In genomic region chr19:8838041-8838730, GRCm38 (mm10) we compare ENCODE assay signal across 2 mouse cellular contexts.
TF ChIP-seq lines count a peak whose summit lies in the region.

No protein-coding gene starts in this region.

TF ChIP-seq in CH12.LX, 34 proteins besides CTCF, POLR2A, EP300 and RAD21:
- no peak for TF ChIP-seq NELFE (IDR thresholded peaks at IDR 0.05; ENCODE audit: low read depth, low read length)
- TF ChIP-seq SIN3A (IDR thresholded peaks at IDR 0.05; ENCODE audit: low read length) = no peak
- no peak for TF ChIP-seq GABPA (IDR thresholded peaks at IDR 0.05; ENCODE audit: insufficient replicate concordance, low read depth, low read length)
- no peak for TF ChIP-seq CHD1 (IDR thresholded peaks at IDR 0.05; ENCODE audit: low read depth, low read length)
- no peak for TF ChIP-seq SMC3 (IDR thresholded peaks at IDR 0.05; ENCODE audit: low read depth, low read length)
- no peak for TF ChIP-seq ETS1 (conservative IDR thresholded peaks at IDR 0.05; ENCODE audit: low read depth, low read length)
- TF ChIP-seq CHD2 (IDR thresholded peaks at IDR 0.05; ENCODE audit: low read length) = no peak
- no peak for TF ChIP-seq NRF1 (IDR thresholded peaks at IDR 0.05; ENCODE audit: low read depth, low read length)
- no peak for TF ChIP-seq IRF4 (IDR thresholded peaks at IDR 0.05; ENCODE audit: low read depth, low read length)
- TF ChIP-seq TBP (conservative IDR thresholded peaks at IDR 0.05; ENCODE audit: low read depth, low read length) = no peak
- no peak; the same call in 1 of the 2 replicates for TF ChIP-seq POLR2AphosphoS2 (IDR thresholded peaks at IDR 0.05; ENCODE audit: low read depth, low read length)
- TF ChIP-seq ZC3H11A (IDR thresholded peaks at IDR 0.05; ENCODE audit: low read depth, low read length) = no peak
- TF ChIP-seq UBTF (IDR thresholded peaks at IDR 0.05; ENCODE audit: low read depth, low read length) = no peak
- TF ChIP-seq ZKSCAN1 (IDR thresholded peaks at IDR 0.05; ENCODE audit: borderline replicate concordance, low read depth, low read length) = no peak
- no peak for TF ChIP-seq MAX (IDR thresholded peaks at IDR 0.05; ENCODE audit: low read length)
- no peak for TF ChIP-seq KAT2A (IDR thresholded peaks at IDR 0.05; ENCODE audit: insufficient replicate concordance, low read length)

TF ChIP-seq in myocyte, 11 proteins besides CTCF, POLR2A, EP300 and RAD21:
- TF ChIP-seq TCF3 (IDR thresholded peaks at IDR 0.05; ENCODE audit: insufficient read length, low read depth) = no peak
- TF ChIP-seq MAX (IDR thresholded peaks at IDR 0.05; ENCODE audit: low read depth) = no peak
- no peak for TF ChIP-seq E2F4 (IDR thresholded peaks at IDR 0.05; ENCODE audit: insufficient read depth)
- no peak for TF ChIP-seq MYOD1 (IDR thresholded peaks at IDR 0.05; ENCODE audit: control insufficient read depth in 1 of 3, insufficient read length in 2 of 3, low read depth in 2 of 3)
- no peak for TF ChIP-seq POLR2AphosphoS2 (IDR thresholded peaks at IDR 0.05; ENCODE audit: insufficient read length, low read depth)
- TF ChIP-seq MYOG (IDR thresholded peaks at IDR 0.05; ENCODE audit: control insufficient read depth in 1 of 3, insufficient read depth in 1 of 3, insufficient read length in 2 of 3, low read depth in 2 of 3) = no peak
- no peak for TF ChIP-seq REST (IDR thresholded peaks at IDR 0.05; ENCODE audit: insufficient read depth, insufficient read length)
- no peak for TF ChIP-seq SRF (IDR thresholded peaks at IDR 0.05; ENCODE audit: control insufficient read depth, insufficient read length, low read depth)
- TF ChIP-seq CEBPB (IDR thresholded peaks at IDR 0.05; ENCODE audit: insufficient read depth, poor library complexity, severe bottlenecking) = no peak
- TF ChIP-seq USF1 (IDR thresholded peaks at IDR 0.05; ENCODE audit: low read depth) = no peak
- no peak for TF ChIP-seq TCF12 (IDR thresholded peaks at IDR 0.05; ENCODE audit: insufficient read depth, poor library complexity, severe bottlenecking)
